Mouse (Mus musculus): ENCODE results near the gene RPS10-NUDT3.

RPS10-NUDT3 gene

DNA sequence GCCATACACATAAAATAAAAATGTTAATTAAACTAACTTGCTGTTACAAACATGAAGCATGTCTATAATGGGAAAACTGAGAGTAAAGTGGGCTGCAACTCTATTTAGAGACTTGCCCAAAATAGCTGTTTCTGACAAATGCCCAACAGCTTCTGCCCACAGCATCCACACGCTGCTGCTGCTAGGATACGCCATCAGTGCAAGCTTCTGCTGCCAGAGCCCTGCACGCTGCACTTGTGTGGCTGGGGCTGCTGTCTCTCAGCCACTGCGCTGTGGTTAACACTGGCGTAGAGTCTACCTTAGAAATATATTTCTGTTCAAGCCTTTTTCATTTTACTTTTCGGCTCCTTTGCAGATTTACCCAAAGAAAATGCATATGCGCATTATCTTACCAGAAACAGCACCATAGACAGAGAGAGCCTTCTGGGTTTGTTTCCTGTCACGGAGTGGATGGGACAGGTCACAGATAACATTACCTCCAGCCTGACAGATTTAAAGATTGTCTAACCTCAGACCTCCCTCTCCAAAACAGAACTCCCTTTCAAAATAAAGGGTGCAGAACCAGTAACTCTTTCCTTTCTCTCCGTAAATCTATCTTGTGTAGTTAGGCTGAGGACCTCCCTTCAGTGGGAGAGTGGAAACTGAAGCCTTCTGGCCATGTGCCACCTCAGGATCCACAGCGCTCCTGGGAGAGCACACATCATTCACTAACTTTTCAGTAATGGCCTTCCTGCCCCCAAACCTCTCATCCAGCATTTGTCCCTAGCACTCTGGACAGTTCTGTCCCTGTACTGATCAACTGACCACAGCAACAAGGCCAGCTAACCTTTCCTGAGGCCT, 24.1 kb downstream of the RPS10-NUDT3 start:
- peak in 1 of 2 experiments; percentile 62 for DNase-seq (ENCODE audit: low spot score in 2 of 2)

GRCm38 (mm10) chr17:27609576-27609975, 25.4 kb downstream of the RPS10-NUDT3 start:
- no peak for DNase-seq (ENCODE audit: low spot score in 2 of 2)

DNA sequence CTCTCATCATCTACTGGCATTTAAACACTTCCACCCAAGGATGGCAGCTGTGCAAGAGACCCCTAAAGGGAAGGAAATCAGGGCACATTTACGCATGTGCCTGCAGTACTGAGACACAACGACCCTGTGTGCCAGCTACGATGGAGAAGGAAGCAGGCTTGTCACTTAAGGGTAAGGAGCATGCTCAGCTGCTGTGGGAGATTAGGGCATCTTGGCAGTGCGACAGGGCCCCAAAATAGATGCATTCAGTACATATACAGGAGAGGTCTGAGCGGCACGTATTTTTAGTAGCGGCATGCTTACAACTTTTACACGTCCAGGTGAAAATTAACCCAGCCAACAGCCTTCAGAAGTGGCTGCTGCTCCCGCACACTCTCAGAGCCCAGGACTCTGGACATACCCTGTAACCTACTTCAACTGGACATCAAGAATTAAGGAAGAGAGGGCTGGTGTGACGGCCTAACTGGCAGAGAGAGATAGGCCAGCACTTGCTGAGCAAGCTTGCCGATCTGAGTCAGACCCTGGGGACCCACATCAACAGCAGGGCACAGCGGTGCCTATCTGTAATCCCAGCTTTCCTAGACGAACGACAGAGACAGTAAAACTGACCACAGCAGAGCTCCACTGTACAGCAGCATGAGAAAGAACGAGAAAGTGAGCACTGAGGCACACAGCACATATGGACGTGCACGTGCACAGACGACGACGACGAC, 31.3 kb downstream of the RPS10-NUDT3 start:
- DNase-seq (ENCODE audit: low spot score in 2 of 2): no peak

DNA sequence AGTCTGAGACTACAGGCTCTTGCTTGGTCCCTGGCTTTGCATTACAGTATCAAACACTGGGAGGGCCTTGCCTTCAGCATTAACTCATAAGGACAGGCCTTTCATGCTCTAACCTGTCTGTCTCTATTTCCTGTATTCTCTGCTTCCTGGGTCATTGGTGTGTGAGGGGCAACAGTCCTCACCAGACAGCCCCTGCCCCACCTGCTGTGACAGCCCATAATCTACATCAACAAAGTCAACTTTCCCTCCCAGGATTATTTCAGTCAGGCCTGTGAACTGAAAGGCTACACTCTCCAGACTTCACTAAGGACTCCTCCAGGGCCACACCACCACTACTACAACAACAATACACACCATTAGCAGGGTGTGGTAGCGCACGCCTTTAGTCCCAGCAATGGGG, 32.0 kb downstream of the RPS10-NUDT3 start:
- no peak for DNase-seq (ENCODE audit: low spot score in 2 of 2)

DNA sequence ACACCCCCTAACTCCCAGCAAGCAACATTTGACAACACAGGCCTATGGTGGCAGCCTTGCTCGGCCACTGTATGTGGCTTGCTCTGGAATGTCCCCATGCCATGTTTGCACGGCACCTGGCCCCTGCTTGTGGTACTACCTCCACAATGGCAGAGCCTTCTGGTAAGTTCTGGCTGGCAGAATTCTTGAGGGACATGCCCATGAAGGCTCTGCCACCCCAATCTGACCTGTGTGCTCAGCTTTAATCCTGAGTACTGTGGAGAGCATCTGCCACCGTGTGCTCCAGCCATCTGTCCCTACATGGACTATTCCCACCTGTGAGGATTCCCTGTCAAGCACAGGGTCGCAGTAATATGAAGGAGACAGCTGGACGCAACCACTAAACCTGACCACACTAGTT, 34.2 kb downstream of the RPS10-NUDT3 start:
- DNase-seq (ENCODE audit: low spot score in 2 of 2): no peak

DNA sequence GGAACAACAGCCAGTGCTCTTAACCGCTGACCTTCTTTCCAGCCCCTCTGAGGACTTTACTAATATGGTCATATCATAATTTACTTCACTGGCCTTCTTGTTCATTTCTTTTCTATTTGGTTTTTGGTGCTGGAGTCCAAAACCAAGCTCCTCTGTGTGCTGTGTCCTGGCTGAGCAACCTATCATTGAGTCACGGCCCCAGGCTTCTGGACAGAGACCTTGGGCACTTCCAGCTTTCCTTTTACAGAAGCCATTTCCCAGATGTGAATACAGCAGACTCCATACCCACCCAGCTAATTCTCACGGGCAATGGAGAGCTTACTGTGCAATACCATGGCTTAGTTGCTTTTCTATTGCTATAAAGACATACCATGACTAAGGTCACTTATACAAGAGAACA, 34.7 kb downstream of the RPS10-NUDT3 start:
- DNase-seq (ENCODE audit: low spot score in 2 of 2): no peak

DNA sequence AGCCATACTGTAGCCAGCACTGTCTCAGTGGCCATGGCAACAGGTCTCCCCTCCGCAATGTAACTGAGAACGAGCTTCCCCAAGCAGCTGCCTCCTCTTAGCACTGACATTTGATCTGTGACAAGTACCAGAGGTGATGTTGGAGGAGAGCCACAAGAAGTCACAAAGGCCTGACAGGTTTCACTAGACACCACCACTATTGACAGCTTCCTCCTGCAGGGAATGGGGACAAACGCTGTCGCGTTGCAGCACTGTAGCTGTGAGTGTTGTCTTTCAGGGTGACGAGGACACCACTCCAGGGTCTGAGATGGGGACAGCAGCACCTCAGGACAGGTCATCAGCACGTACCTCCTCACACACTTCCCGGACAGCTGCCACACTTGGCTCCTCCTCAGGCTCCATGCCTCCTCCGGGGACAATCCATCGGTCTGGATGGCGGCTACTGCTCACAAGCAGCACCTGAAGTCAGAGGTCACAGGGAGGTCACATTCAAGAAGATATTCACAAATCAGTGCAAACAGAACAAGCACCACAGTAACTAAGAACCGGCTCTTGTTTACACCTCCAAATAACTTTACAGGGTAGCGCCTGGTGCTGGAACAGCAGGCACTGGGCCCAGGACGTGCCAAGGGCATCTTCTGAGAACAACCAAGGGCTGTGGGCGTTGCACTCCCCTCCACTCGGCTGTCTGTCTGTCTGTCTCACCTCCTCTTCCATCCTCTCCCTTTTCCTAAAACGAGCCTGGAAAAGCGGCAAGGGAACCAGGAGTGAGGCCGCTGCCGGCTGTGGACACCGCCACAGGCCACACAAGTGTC, 38.4 kb downstream of the RPS10-NUDT3 start:
- no peak for DNase-seq (ENCODE audit: low spot score in 2 of 2)

- no peak for DNase-seq (ENCODE audit: low spot score in 2 of 2)
Measured at GRCm38 (mm10) chr17:27595659-27596375, 39.2 kb downstream of the RPS10-NUDT3 start.

GRCm38 (mm10) chr17:27592565-27592910, 42.5 kb downstream of the RPS10-NUDT3 start:
- no peak for DNase-seq (ENCODE audit: low spot score in 2 of 2)

DNA sequence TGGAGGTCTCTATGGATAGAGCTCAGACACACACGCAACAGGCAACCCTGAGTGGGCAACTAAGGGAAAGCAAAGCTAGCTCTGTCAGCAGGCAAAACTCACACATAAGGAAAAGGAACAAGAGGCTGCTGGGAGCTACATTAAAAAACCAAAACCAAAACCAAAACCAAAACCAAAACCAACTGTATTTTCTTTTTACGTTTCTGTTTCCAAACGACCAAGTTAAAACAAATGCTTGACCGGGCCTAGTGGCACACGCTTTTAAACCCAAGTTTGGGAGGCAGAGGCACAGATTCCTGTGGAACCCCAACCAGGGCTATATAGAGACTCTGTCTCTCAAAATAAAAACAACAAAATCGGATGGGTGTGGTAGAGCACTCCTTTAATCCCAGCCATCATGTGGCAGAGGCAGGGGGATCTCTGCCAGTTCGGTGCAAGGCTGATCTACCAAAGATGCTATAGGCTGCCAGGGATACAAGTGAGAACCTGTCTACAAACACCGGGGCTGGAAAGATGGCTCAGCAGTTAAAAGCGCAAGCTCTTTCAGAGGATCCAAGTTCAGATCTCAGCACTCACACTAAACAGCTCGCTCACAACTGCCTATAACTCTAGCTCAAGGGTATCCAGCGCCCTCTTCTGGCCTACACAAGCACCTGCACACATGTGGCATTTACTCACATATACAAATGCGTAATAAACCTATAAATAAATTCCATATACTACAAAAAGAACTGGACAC, 43.0 kb downstream of the RPS10-NUDT3 start:
- no peak for DNase-seq (ENCODE audit: low spot score in 2 of 2)

GRCm38 (mm10) chr17:27588231-27588630, 46.8 kb downstream of the RPS10-NUDT3 start:
- DNase-seq (ENCODE audit: low spot score in 2 of 2): no peak

DNA sequence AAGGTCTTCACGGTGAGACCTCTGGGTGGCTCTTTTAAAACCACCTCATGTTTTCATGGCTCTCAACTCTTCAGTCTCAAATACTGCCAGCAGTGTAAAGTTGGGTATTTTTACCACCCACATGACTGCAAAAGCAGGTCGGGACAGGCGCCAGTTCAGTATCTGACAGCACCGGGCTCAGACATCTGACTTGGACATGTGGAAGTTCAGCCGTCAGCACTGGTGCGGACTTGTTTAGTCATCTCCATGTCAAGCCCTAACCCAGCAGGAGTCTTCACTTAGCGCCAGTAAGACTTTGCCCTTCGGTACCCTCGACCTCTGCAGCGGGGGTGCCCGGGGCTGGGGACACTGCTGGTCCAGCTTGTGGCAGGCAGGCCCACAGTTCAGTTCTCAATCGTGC, 47.8 kb downstream of the RPS10-NUDT3 start:
- DNase-seq (ENCODE audit: low spot score in 2 of 2): no peak

DNA sequence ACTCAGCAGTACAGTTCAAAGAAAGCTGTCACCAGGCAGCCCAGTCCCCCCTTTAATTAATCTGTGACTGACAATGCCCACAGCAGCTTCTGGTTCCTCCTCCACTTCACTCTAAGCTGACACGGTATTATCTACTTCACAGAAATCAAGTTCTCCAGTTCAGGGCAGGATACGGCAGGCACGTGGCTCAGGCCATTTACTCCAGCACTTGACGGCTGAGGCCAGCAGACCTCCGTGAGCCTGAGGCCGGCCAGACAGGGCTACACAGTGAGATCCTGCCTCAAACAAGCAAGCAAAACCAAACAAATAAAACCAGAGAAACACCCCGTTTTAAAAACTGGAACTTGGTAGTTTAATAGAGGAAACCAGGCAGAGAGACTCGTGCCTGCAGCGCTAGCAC, 48.4 kb downstream of the RPS10-NUDT3 start:
- DNase-seq (ENCODE audit: low spot score in 2 of 2): no peak

- DNase-seq (ENCODE audit: low spot score in 2 of 2): no peak
Measured at GRCm38 (mm10) chr17:27583185-27583894, 51.7 kb downstream of the RPS10-NUDT3 start.

DNA sequence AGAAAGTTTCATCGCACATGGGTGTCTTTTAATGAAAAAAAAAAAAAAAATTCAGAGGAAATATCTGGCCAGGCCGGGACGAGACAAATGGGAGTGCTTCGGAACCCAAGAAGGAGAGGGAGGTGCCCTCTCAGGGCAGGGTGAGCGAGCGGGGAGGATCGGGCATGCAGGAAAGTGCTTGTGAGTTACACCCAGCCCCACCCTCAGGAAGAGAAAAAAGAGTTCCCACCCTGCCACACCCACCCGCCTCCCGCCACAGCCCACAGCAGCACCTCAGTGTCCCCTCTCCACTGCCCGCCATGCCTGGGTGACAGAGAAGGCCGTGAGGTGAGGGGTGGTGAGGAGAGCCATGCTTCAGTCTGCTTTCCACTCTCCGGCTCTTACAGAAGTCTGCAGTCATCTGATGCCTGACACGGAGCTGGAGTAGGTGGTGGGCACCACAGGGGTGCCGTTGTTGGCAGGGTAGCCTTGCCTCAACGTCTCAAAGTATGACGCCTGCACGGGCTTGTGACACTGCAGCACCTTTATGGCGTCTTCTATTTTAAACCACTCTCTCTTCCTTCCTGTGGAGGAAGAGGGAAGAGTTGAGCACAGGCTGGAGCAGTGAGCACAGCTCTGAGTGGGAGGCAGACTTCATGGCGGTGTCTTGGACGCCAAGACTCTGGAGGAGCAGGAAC, 54.5 kb downstream of the RPS10-NUDT3 start:
- DNase-seq (ENCODE audit: low spot score in 2 of 2): no peak

GRCm38 (mm10) chr17:27579816-27580215, 55.2 kb downstream of the RPS10-NUDT3 start:
- no peak for DNase-seq (ENCODE audit: low spot score in 2 of 2)

DNA sequence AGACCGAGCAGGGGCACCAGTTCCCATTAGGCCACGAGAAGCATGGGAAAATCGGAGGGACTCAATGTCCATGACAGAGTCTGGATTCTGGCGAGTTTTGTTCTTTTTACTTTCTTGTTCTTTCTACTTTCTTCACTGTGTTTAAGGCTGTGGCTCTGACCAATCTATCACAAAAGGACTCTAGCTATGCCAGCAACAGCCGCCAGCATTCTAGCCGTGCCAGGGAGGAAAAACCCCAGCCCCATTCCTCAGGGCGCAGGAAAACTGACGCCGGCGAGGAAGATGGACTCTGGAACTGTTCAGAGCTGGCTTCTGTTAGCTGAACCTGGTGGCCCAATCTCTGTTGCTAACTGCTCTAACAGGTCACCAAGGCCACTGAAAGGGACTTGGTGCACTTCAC, 56.5 kb downstream of the RPS10-NUDT3 start:
- DNase-seq (ENCODE audit: low spot score in 2 of 2): no peak

DNA sequence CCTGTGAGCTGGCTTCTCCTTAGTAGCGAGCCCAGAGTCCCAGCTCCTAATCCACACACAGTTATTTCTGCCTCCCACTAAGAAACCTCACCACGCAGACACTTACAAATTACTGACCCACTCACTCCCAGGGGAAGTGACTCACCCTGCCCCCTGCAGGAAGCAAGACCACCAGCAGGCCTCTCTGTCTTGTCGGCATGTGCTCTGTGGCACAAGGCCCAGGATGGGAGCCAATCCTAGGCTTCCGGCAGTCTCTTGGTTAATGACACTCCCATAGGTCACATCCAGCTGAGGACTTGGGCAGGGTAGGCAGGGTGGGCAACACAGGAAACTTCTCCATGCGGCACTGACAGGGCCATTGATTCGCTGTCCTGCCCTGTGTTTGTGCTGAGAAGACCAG, 57.6 kb downstream of the RPS10-NUDT3 start:
- DNase-seq (ENCODE audit: low spot score in 2 of 2): no peak

DNA sequence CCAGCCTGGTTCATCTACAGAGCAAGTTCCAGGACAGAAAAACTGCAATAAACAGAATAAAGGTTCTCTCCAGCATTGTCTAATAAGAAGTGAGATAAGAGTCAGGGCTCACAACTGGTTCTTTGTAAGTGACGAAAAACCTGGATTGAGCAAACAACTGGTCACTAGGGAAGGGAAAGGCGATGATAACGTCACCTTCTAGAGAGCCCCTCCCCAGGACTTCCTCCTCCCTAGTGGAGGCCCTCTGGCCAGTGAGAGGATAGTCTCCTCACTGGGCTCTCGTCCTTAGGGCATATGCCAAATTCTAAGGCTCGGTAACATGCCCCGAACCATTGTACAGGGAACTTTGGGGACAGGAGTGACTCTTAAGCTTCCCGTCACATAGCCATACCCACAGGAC, 59.0 kb downstream of the RPS10-NUDT3 start:
- DNase-seq (ENCODE audit: low spot score in 2 of 2): no peak
